Comparison of ENCODE assay signal across 26 mouse cellular contexts in genomic region chr2:36082802-36083580, GRCm38 (mm10). TPM values are rescaled to one million over a fixed set of nuclear protein-coding genes. Genes with fewer than 3 reads are reported as not detected.
DNase-seq lines count a peak whose midpoint lies in the region; ATAC-seq and TF ChIP-seq lines count a peak whose summit lies in the region.
"Had no signal": no experiment of that assay in that cellular context is flagged by ENCODE, and none has a peak within 500 bp of the region (broad histone marks: within the 10 kb centered on the region; RNA-seq: fewer than 3 reads in every experiment).

No protein-coding gene starts in this region.

- no peak overlapping the region for H3K9ac ChIP-seq in forebrain, postnatal 0 days
- H3K9ac ChIP-seq in forebrain, embryonic 12.5 days: no peak overlapping the region
- H3K9ac ChIP-seq in embryonic facial prominence, embryonic 15.5 days: no peak overlapping the region
- H3K9ac ChIP-seq: embryonic facial prominence, embryonic 12.5 days; heart, embryonic 15.5 days; hindbrain, embryonic 13.5 days had no signal

- TF ChIP-seq CTCF in forebrain, postnatal 0 days (IDR thresholded peaks at IDR 0.05; ENCODE audit: low read depth): no peak

- H3K27me3 ChIP-seq in forebrain, postnatal 0 days (ENCODE audit: insufficient read depth, low read length): peaks cover 6% of the 10 kb centered on the region; the same call in 1 of the 2 replicates
- peaks cover 27% of the 10 kb centered on the region for H3K27me3 ChIP-seq in forebrain, embryonic 12.5 days
- H3K27me3 ChIP-seq in embryonic facial prominence, embryonic 15.5 days: peaks cover 8% of the 10 kb centered on the region

- ATAC-seq in forebrain, postnatal 0 days: 0 out of 2 replicates have a peak, but pooled peaks have one; percentile 13
- ATAC-seq in forebrain, embryonic 12.5 days (ENCODE audit: low FRiP score): no peak
- peak; percentile 16; the same call in 1 of the 2 replicates for ATAC-seq in embryonic facial prominence, embryonic 15.5 days (ENCODE audit: insufficient number of reproducible peaks, low FRiP score, low TSS enrichment, low read depth)
- ATAC-seq: hindbrain, postnatal 0 days had no signal

- H3K4me2 ChIP-seq in forebrain, postnatal 0 days (ENCODE audit: low read depth): no peak overlapping the region
- no peak overlapping the region for H3K4me2 ChIP-seq in forebrain, embryonic 12.5 days
- H3K4me2 ChIP-seq in embryonic facial prominence, embryonic 15.5 days (replicated peaks): no peak overlapping the region
- H3K4me2 ChIP-seq: embryonic facial prominence, embryonic 12.5 days; heart, embryonic 11.5 days; heart, embryonic 15.5 days; hindbrain, embryonic 13.5 days had no signal

- H3K4me3 ChIP-seq in forebrain, postnatal 0 days (ENCODE audit: low read depth, low read length): no peak overlapping the region
- no peak overlapping the region for H3K4me3 ChIP-seq in forebrain, embryonic 12.5 days (replicated peaks)
- H3K4me3 ChIP-seq in embryonic facial prominence, embryonic 15.5 days (replicated peaks): no peak overlapping the region
- H3K4me3 ChIP-seq: embryonic facial prominence, embryonic 12.5 days; forebrain, embryonic 10.5 days; heart, adult 2 months; heart, embryonic 15.5 days; hindbrain, embryonic 13.5 days had no signal

- DNase-seq in cerebellum, postnatal 10 days: peak; percentile 42 to 69
- no peak for DNase-seq in cerebellum, adult 11 months
- DNase-seq in forebrain, postnatal 0 days: no peak
- DNase-seq in NIH3T3 (ENCODE audit: low read depth): peak; percentile 52
- DNase-seq in gastrocnemius, adult 8-10 months (ENCODE audit: low spot score in 2 of 2): no peak
- DNase-seq: cerebellum, adult 2 months; cerebellum, postnatal 14 days; embryo, embryonic 11 days; gastrocnemius, postnatal 14 days; heart, adult 2 months; heart, postnatal 14 days; kidney, adult 11 months; kidney, adult 9 months had no signal

- no peak overlapping the region for H3K27ac ChIP-seq in forebrain, postnatal 0 days (ENCODE audit: low read depth, low read length)
- no peak overlapping the region for H3K27ac ChIP-seq in forebrain, embryonic 12.5 days
- peak overlapping the region; percentile 65; the same call in 1 of the 2 replicates for H3K27ac ChIP-seq in embryonic facial prominence, embryonic 15.5 days (replicated peaks)
- H3K27ac ChIP-seq: embryonic facial prominence, embryonic 12.5 days; forebrain, embryonic 10.5 days; heart, adult 2 months; heart, embryonic 15.5 days; hindbrain, embryonic 13.5 days; hindbrain, postnatal 0 days had no signal

- no peaks in the 10 kb centered on the region for H3K36me3 ChIP-seq in forebrain, postnatal 0 days (ENCODE audit: insufficient read depth)
- H3K36me3 ChIP-seq in forebrain, embryonic 12.5 days (replicated peaks): no peaks in the 10 kb centered on the region
- H3K36me3 ChIP-seq in embryonic facial prominence, embryonic 15.5 days: no peaks in the 10 kb centered on the region
- H3K36me3 ChIP-seq: embryonic facial prominence, embryonic 12.5 days; forebrain, embryonic 10.5 days; heart, embryonic 15.5 days; hindbrain, embryonic 13.5 days had no signal

- H3K4me1 ChIP-seq in forebrain, postnatal 0 days (ENCODE audit: insufficient read depth): no peaks in the 10 kb centered on the region
- H3K4me1 ChIP-seq in forebrain, embryonic 12.5 days: 0 out of 2 replicates have a peak, but pooled peaks cover under 1% of the 10 kb centered on the region
- H3K4me1 ChIP-seq in embryonic facial prominence, embryonic 15.5 days: peaks cover 40% of the 10 kb centered on the region
- H3K4me1 ChIP-seq: heart, embryonic 15.5 days; hindbrain, embryonic 13.5 days had no signal

- 64% methylated on average over 9 of the region's 9 CpGs for WGBS in forebrain, postnatal 0 days
- 82% methylated on average over 9 of the region's 9 CpGs for WGBS in forebrain, embryonic 12.5 days
- WGBS in embryonic facial prominence, embryonic 15.5 days: 70% methylated on average over 9 of the region's 9 CpGs

- H3K9me3 ChIP-seq in forebrain, postnatal 0 days (ENCODE audit: low read length): no peaks in the 10 kb centered on the region
- H3K9me3 ChIP-seq in forebrain, embryonic 12.5 days: no peaks in the 10 kb centered on the region
- no peaks in the 10 kb centered on the region for H3K9me3 ChIP-seq in embryonic facial prominence, embryonic 15.5 days (replicated peaks)
- H3K9me3 ChIP-seq: embryonic facial prominence, embryonic 12.5 days; forebrain, embryonic 10.5 days; heart, embryonic 15.5 days; hindbrain, embryonic 13.5 days had no signal

RNA-seq across cellular contexts. Expression of gene Lhx6, which starts 22.2 kb away (rescaled TPM):
- total RNA-seq in forebrain, postnatal 0 days (2014; rRNA removed): 55.9 and 83.5 TPM in 2 replicates
- polyA plus RNA-seq in forebrain, postnatal 0 days (2015; fragmentation: Nextera tagmentation; extraction: Ambion mirVana): 16.4 and 31.0 TPM in 2 replicates
- 21.9 and 34.2 TPM in 2 replicates for polyA plus RNA-seq in forebrain, embryonic 12.5 days (2016; fragmentation: Nextera tagmentation; extraction: Ambion mirVana)
- 7.0 and 7.2 TPM in 2 replicates for polyA plus RNA-seq in embryonic facial prominence, embryonic 15.5 days (2015; fragmentation: Nextera tagmentation; extraction: Ambion mirVana)
- total RNA-seq in gastrocnemius, adult 8-10 months (2022): 1 to 10 TPM; 1.2 to 1.5 (median 1.4) TPM
- total RNA-seq: common myeloid progenitor, adult 5-6 weeks; hematopoietic stem cell, adult 5-6 weeks had no signal

RNA-seq across cellular contexts. Expression of gene Morn5, which starts 33.7 kb away (rescaled TPM):
- 1.0 and 2.2 TPM in 2 replicates for total RNA-seq in forebrain, postnatal 0 days (2014; rRNA removed)
- polyA plus RNA-seq in forebrain, postnatal 0 days (2015; fragmentation: Nextera tagmentation; extraction: Ambion mirVana): 3.9 and 4.4 TPM in 2 replicates
- polyA plus RNA-seq in forebrain, embryonic 12.5 days (2016; fragmentation: Nextera tagmentation; extraction: Ambion mirVana): 0.69 and 1.3 TPM in 2 replicates
- 10.6 and 20.2 TPM in 2 replicates for polyA plus RNA-seq in embryonic facial prominence, embryonic 15.5 days (2015; fragmentation: Nextera tagmentation; extraction: Ambion mirVana)
- not detected for total RNA-seq in gastrocnemius, adult 8-10 months (2022)
- total RNA-seq: adrenal gland, postnatal 4 days; common myeloid progenitor, adult 5-6 weeks; ES-E14; gastrocnemius, postnatal 14 days; heart, adult 2 months; heart, postnatal 14 days; hematopoietic stem cell, adult 5-6 weeks; hindbrain, postnatal 0 days had no signal
- polyA plus RNA-seq: intestine, embryonic 14.5 days had no signal

RNA-seq across cellular contexts. Expression of gene Ndufa8, which starts 33.8 kb away (rescaled TPM):
- 74.0 and 111 TPM in 2 replicates for total RNA-seq in forebrain, postnatal 0 days (2014; rRNA removed)
- 333 and 372 TPM in 2 replicates for polyA plus RNA-seq in forebrain, postnatal 0 days (2015; fragmentation: Nextera tagmentation; extraction: Ambion mirVana)
- polyA plus RNA-seq in forebrain, embryonic 12.5 days (2016; fragmentation: Nextera tagmentation; extraction: Ambion mirVana): 161 and 169 TPM in 2 replicates
- polyA plus RNA-seq in embryonic facial prominence, embryonic 15.5 days (2015; fragmentation: Nextera tagmentation; extraction: Ambion mirVana): 216 and 226 TPM in 2 replicates
- 100 to 1,000 TPM; 299 to 345 (median 329) TPM for total RNA-seq in gastrocnemius, adult 8-10 months (2022)

RNA-seq across cellular contexts. Expression of gene Mrrf, which starts 53.2 kb away (rescaled TPM):
- 14.0 and 17.0 TPM in 2 replicates for total RNA-seq in forebrain, postnatal 0 days (2014; rRNA removed)
- polyA plus RNA-seq in forebrain, postnatal 0 days (2015; fragmentation: Nextera tagmentation; extraction: Ambion mirVana): 12.9 and 21.9 TPM in 2 replicates
- 23.2 and 23.4 TPM in 2 replicates for polyA plus RNA-seq in forebrain, embryonic 12.5 days (2016; fragmentation: Nextera tagmentation; extraction: Ambion mirVana)
- 21.5 and 29.7 TPM in 2 replicates for polyA plus RNA-seq in embryonic facial prominence, embryonic 15.5 days (2015; fragmentation: Nextera tagmentation; extraction: Ambion mirVana)
- 10 to 100 TPM; 16.5 to 19.6 (median 17.5) TPM for total RNA-seq in gastrocnemius, adult 8-10 months (2022)

RNA-seq across cellular contexts. Expression of gene Rbm18, which starts 53.6 kb away (rescaled TPM):
- 54.6 and 61.4 TPM in 2 replicates for total RNA-seq in forebrain, postnatal 0 days (2014; rRNA removed)
- polyA plus RNA-seq in forebrain, postnatal 0 days (2015; fragmentation: Nextera tagmentation; extraction: Ambion mirVana): 86.4 and 98.7 TPM in 2 replicates
- 113 and 121 TPM in 2 replicates for polyA plus RNA-seq in forebrain, embryonic 12.5 days (2016; fragmentation: Nextera tagmentation; extraction: Ambion mirVana)
- 73.3 and 78.7 TPM in 2 replicates for polyA plus RNA-seq in embryonic facial prominence, embryonic 15.5 days (2015; fragmentation: Nextera tagmentation; extraction: Ambion mirVana)
- total RNA-seq in gastrocnemius, adult 8-10 months (2022): 10 to 100 TPM; 29.7 to 36.4 (median 32.2) TPM

Comparison
In these comparisons a context has a peak if more than half of its experiments do, and no peak if none do; other contexts are left out.
1. DNase-seq: peak in cerebellum, postnatal 10 days (2 of 2) and NIH3T3 (single experiment); none in cerebellum, adult 11 months (single experiment), forebrain, postnatal 0 days (single experiment) and gastrocnemius, adult 8-10 months (0 of 2).